Mouse (Mus musculus) sigmoid colon, adult 10 weeks (tissue): ENCODE data around the gene Tnfrsf14. TPM values are rescaled to one million over a fixed set of nuclear protein-coding genes. Genes with fewer than 3 reads are reported as not detected.

Source experiments
- polyA plus RNA-seq: library from polyadenylated mRNA; stranded (reverse); fragments of 350-450 nt; fragmentation: Illumina TruSeq; extraction: RNeasy Lipid Tissue Mini Kit (QIAGEN cat#74804); gene quantifications from one replicate; pipeline ENCODE4 v1.2.3, GENCODE M21; 2014; ENCODE audit warnings: low read depth, low replicate concordance

Gene Tnfrsf14
- polyA plus RNA-seq: 1.1 TPM

DNA sequence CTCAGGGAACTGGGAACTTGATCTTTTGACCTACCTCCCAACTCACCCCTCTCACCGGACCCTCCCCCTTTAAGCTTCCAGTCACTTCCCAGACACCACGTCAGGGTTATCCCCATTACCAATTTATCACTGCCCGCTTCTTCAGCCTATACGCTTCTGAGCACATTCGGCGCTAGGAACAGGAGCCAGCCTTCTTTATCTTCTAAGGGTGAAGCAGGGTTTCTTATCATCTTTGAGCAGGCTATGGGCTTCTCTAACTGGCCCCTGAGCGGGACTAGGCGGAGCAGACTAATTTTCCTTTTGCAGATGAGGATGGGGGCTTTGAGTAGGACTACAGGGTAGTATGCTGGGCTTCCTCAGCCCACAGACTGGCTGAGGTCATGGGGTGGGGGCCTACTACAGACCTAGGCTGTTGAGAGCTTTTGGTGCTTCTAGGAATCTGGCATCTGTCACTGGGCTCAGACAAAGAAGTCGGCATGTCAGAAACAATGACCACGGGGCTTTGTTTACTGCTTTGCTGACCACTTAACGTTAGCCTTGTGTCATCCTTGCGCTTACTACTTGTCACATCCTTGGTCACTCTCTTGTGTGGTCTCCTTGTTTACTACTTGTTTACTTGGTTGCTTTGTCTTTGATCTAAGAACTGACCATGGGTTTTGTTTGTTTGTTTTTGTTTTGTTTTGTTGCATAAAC is at the start of gene Tnfrsf14:
TSS of gene Tnfrsf14 (minus strand) at position 169 of the 693 bp plus-strand sequence.

DNA sequence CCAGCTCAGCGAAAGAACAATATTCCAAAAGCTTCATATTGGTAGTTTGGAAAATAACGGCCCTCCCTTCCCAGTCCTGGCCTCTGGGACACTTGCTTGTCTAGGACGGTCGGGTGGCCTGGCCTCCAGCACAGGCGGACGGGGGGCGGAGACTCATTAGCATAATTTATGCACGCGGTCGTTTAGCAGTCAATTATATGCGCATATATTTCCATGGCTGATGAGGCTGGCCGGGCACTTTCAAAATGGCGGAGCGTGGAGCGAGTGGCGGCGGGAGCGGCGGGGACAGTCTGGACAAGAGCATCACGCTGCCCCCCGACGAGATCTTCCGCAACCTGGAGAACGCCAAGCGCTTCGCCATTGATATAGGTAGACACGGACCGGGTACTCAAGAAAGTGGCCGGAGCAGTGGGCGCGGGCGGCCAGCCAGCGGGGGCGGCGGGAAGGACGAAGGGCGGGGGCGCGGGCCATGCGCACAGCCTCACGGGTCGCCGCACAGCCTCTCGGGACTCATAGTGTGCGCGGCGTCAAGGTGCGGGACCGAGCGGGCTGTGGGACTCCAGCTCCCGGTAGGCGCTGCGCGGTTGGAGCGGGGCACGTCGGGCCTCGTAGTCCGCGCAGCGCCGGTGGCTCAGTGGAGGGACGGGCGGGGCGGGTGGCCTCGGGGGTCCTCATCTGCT is 35.7 kb upstream of the Tnfrsf14 start, which contains the start of gene Pank4:
TSS of gene Pank4 (plus strand) at position 223 of the 680 bp plus-strand sequence.

GRCm38 (mm10) chr4:154960690-154961225 is 32.4 kb upstream of the Tnfrsf14 start, which contains the start of gene Hes5:
Hes5 (plus strand) TSS chr4:154960923.

GRCm38 (mm10) chr4:154898506-154899446 is 29.6 kb downstream of the Tnfrsf14 start, which contains the start of gene Fam213b:
Fam213b (minus strand) TSS chr4:154899135.

Other genes with a start within 250 kb of the Tnfrsf14 start
- not detected for gene Ttc34, start 91.1 kb downstream of the Tnfrsf14 start, polyA plus RNA-seq
- gene Mmel1, start 59.0 kb downstream of the Tnfrsf14 start, polyA plus RNA-seq: not detected
- not detected for gene Fam213b, start 29.4 kb downstream of the Tnfrsf14 start, polyA plus RNA-seq
- gene Hes5, start 32.4 kb upstream of the Tnfrsf14 start, polyA plus RNA-seq: not detected
- gene Pank4, start 35.6 kb upstream of the Tnfrsf14 start, polyA plus RNA-seq: 4.2 TPM
- gene Plch2, start 128.2 kb upstream of the Tnfrsf14 start, polyA plus RNA-seq: 2.7 TPM
- 2.3 TPM for gene Pex10, start 138.5 kb upstream of the Tnfrsf14 start, polyA plus RNA-seq
- 226 TPM for gene Rer1, start 157.8 kb upstream of the Tnfrsf14 start, polyA plus RNA-seq
- 2.0 TPM for gene Morn1, start 158.0 kb upstream of the Tnfrsf14 start, polyA plus RNA-seq